Mouse (Mus musculus): ENCODE results near the gene Kcnj10.

DNA sequence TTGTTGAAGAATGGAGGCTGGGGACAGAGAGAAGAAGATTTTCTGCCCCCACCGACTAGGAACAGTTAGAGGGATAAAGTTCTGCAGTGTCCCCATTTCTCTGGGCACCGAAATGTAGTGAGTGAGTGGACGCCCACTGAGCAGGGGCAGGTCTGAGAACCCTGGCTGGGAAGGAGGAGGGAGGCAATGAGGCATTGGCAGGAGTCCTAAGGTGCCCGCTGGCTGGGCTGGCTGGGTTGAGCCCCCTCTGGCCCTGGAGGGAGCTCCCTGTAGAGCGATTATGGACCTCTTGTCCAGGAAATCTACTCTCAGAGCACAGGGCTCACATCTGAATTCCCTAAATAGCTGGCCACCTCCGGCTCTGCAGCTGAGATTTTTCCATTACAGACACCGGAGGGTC, 41.5 kb upstream of the Kcnj10 start:
- TF ChIP-seq CTCF (conservative IDR thresholded peaks at IDR 0.05; ENCODE audit: insufficient read depth, insufficient read length, low read depth, low read length) = no peak
- TF ChIP-seq POLR2A (IDR thresholded peaks at IDR 0.05; ENCODE audit: low read depth, low read length) = no peak
